Mouse (Mus musculus) liver, adult 2 months (tissue): Measurements from ENCODE around the gene Serac1. TPM values are rescaled to one million over a fixed set of nuclear protein-coding genes. Genes with fewer than 3 reads are reported as not detected.
"Not testable (repeated sequence)": the region's sequence is repeated elsewhere in the genome, so short reads cannot be mapped to it uniquely, and the experiment has no call there.

Experiments used
- DNase-seq: peaks from one replicate; pipeline ENCODE4 v3.0.0-alpha.2; 2011; ENCODE audit warnings: low read depth, low spot score; ENCODE audit errors: extremely low read depth
- H3K27ac ChIP-seq: fragments of 200-500 bp; replicated peaks from 2 replicates; pipeline ENCODE4 v1.5.1; 2012; ENCODE audit warnings: low read depth, mild to moderate bottlenecking, control low read depth, inconsistent platforms, low read length; ENCODE audit not compliant: insufficient read depth
- H3K27me3 ChIP-seq: fragments of 200-500 bp; 2 replicates; pipeline ENCODE4 v1.6.1; 2012; ENCODE audit warnings: mild to moderate bottlenecking, moderate library complexity, low read length, inconsistent platforms; ENCODE audit not compliant: control insufficient read depth, insufficient read depth
- H3K36me3 ChIP-seq: fragments of 200-500 bp; 2 replicates; pipeline ENCODE4 v1.6.1; 2012; ENCODE audit warnings: low read length, inconsistent platforms; ENCODE audit not compliant: control insufficient read depth, insufficient read depth
- H3K4me1 ChIP-seq: fragments of 200-500 bp; 2 replicates; pipeline ENCODE4 v1.6.1; 2011; ENCODE audit warnings: low read length; ENCODE audit not compliant: control insufficient read depth, insufficient read depth
- H3K4me3 ChIP-seq: fragments of 200-500 bp; 2 replicates; pipeline ENCODE4 v1.5.1; 2011; ENCODE audit warnings: low read depth, mild to moderate bottlenecking, control low read depth, low read length, moderate library complexity; ENCODE audit not compliant: insufficient read depth
- H3K79me2 ChIP-seq: fragments of 200-500 bp; 2 replicates; pipeline ENCODE4 v1.6.1; 2012; ENCODE audit warnings: inconsistent platforms, mild to moderate bottlenecking, low read length, moderate library complexity; ENCODE audit not compliant: control insufficient read depth, insufficient read depth
- H3K9ac ChIP-seq: fragments of 200-500 bp; 2 replicates; pipeline ENCODE4 v1.6.1; 2012; ENCODE audit warnings: low read depth, mild to moderate bottlenecking, control low read depth, inconsistent platforms, low read length
- CTCF ChIP-seq: fragments of 200-500 bp; IDR thresholded peaks from 2 replicates; pipeline ENCODE4 v1.5.1; 2011; ENCODE audit warnings: low read depth, low read length, control low read depth
- POLR2A ChIP-seq: fragments of 200-500 bp; IDR thresholded peaks from 2 replicates; pipeline ENCODE4 v1.6.1; 2011; ENCODE audit warnings: low read length, control low read depth; ENCODE audit not compliant: insufficient read depth; ENCODE audit errors: extremely low read depth
- WGBS: fragments of 180-500 bp; shearing (Covaris S2); methylation state at CpG from one replicate; pipeline ENCODE4 v1.1.7; 2018; 5-methylcytosine and 5-hydroxymethylcytosine counted together
- polyA plus RNA-seq: library from polyadenylated mRNA; depleted of rRNA; stranded (reverse); fragments of >200 nt; gene quantifications from 2 replicates; pipeline ENCODE4 v1.2.3, GENCODE M21; 2012
- total RNA-seq: library from RNA; depleted of rRNA; stranded (reverse); fragments of >200 nt; gene quantifications from 2 replicates; pipeline ENCODE4 v1.2.3, GENCODE M21; 2014

Serac1 gene
- total and polyA plus RNA-seq, 2 experiments: 2.0 to 3.9 TPM

- H3K79me2 ChIP-seq: no peaks in the 10 kb centered on the region
- H3K27me3 ChIP-seq: no peaks in the 10 kb centered on the region
- TF ChIP-seq CTCF (no peak), POLR2A (no peak)
- H3K9ac ChIP-seq: no peak overlapping the region
- no peak for DNase-seq
- WGBS: 82% methylated on average over 8 of the region's 8 CpGs
- H3K27ac ChIP-seq: no peak overlapping the region
- H3K4me3 ChIP-seq: no peak overlapping the region
- H3K4me1 ChIP-seq: no peaks in the 10 kb centered on the region; the same call in 1 of the 2 replicates
- H3K36me3 ChIP-seq: no peaks in the 10 kb centered on the region
These were observed 43.9 kb downstream of the Serac1 start for GRCm38 (mm10) chr17:6035661-6036060.

DNA sequence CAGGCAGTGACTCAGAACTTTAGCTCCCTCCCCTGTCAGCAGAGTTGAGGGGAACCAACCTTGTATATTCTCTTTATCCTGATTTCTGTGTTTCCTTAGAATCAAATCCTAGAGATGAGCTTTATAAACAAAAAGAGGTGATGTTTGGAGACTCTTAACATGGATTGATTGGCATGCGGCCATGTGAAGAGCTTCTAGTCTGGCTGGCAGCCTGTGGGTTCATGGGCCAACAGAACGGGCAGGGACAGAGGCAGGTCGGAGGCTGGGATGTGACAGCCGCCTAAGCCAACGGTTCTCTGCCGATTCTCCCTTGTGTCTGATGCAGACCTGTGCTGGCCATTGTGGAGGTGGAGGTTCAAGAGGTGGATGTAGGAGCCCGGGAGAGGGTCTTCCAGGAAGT, 53.7 kb downstream of the Serac1 start:
- no peaks in the 10 kb centered on the region for H3K27me3 ChIP-seq
- H3K27ac ChIP-seq: no peak overlapping the region
- peaks cover 9% of the 10 kb centered on the region for H3K36me3 ChIP-seq
- no peak overlapping the region for H3K9ac ChIP-seq
- H3K4me1 ChIP-seq: no peaks in the 10 kb centered on the region
- no peak overlapping the region for H3K4me3 ChIP-seq
- peak; percentile 51 for DNase-seq
- H3K79me2 ChIP-seq: no peaks in the 10 kb centered on the region
- TF ChIP-seq POLR2A (no peak), CTCF (no peak)
- WGBS: 31% methylated on average over 7 of the region's 7 CpGs

- H3K4me1 ChIP-seq, H3K36me3 ChIP-seq, H3K27ac ChIP-seq, H3K4me3 ChIP-seq, H3K9ac ChIP-seq, H3K27me3 ChIP-seq, H3K79me2 ChIP-seq: not testable (repeated sequence)
- 53% methylated on average over 5 of the region's 5 CpGs for WGBS
- DNase-seq: peak; percentile 36
These were observed 58.2 kb downstream of the Serac1 start for GRCm38 (mm10) chr17:6021374-6021789.

DNA sequence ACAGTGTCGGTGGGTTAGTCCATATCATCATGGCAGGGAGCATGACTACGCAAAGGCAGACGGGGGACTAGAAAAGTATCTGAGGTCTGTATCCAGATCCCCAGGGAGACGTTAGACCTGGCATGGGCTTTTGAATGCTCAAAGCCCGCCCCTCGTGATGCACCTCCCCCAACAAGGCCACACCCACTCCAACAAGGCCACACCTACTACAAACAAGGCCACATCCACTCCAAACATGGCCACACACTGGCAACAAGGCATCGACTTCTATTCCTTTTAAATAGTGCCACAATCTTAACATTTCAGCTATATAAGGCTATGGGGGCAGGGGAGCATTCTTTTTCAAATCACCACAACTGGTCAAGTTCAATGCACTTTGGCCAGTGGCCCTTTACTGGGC, 58.9 kb downstream of the Serac1 start:
- WGBS: 49% methylated on average over 7 of the region's 7 CpGs
- Histone ChIP-seq H3K9ac (no peak overlapping the region), H3K27me3 (no peaks in the 10 kb centered on the region), H3K4me1 (peaks cover 5% of the 10 kb centered on the region; the same call in 1 of the 2 replicates), H3K4me3 (no peak overlapping the region), H3K36me3 (no peaks in the 10 kb centered on the region), H3K79me2 (no peaks in the 10 kb centered on the region), H3K27ac (no peak overlapping the region)
- no peak for TF ChIP-seq POLR2A
- DNase-seq: peak; percentile 54

GRCm38 (mm10) chr17:6019776-6020175, 59.8 kb downstream of the Serac1 start:
- Histone ChIP-seq H3K27ac (no peak overlapping the region), H3K9ac (no peak overlapping the region), H3K4me3 (no peak overlapping the region), H3K36me3 (no peaks in the 10 kb centered on the region), H3K79me2 (no peaks in the 10 kb centered on the region), H3K4me1 (peaks cover 5% of the 10 kb centered on the region; the same call in 1 of the 2 replicates), H3K27me3 (no peaks in the 10 kb centered on the region)
- TF ChIP-seq POLR2A (no peak), CTCF (peak; percentile 81)
- WGBS: 43% methylated on average over 2 of the region's 2 CpGs
- DNase-seq: peak; percentile 49

DNA sequence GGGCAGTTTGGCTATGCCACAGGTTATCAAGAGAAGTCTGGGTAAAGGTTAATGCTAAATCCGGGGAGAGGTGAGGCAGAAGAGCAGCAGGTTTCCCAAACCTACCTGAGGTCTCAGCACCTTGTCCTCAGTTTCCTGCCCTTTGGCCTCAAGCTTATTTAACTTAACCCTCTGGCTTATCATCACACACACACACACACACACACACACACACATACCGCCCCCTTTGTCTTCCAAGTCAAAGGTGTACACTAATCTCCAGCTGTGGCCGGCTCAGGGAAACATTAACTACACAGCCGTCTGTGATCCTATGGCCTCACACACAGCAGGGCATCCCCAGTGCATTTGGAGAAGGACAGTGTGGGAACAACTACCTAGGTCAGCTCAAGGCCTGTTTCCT, 61.2 kb downstream of the Serac1 start:
- no peak overlapping the region for H3K27ac ChIP-seq
- H3K36me3 ChIP-seq: no peaks in the 10 kb centered on the region
- no peak overlapping the region for H3K4me3 ChIP-seq
- no peak overlapping the region for H3K9ac ChIP-seq
- WGBS: 29% methylated on average over 4 of the region's 4 CpGs
- H3K79me2 ChIP-seq: no peaks in the 10 kb centered on the region
- TF ChIP-seq CTCF (no peak), POLR2A (no peak)
- H3K27me3 ChIP-seq: no peaks in the 10 kb centered on the region
- H3K4me1 ChIP-seq: peaks cover 5% of the 10 kb centered on the region; the same call in 1 of the 2 replicates
- peak; percentile 70 for DNase-seq
